Mouse (Mus musculus) embryo, embryonic 10.5 days (tissue): ENCODE results near the gene Zfp1.
"Not testable (repeated sequence)": the region's sequence is repeated elsewhere in the genome, so short reads cannot be mapped to it uniquely, and the experiment has no call there.

Experiments
- DNase-seq: peaks from one replicate; pipeline ENCODE4 v3.0.0-alpha.2; 2015; ENCODE audit warnings: low spot score

Gene Zfp1

DNA sequence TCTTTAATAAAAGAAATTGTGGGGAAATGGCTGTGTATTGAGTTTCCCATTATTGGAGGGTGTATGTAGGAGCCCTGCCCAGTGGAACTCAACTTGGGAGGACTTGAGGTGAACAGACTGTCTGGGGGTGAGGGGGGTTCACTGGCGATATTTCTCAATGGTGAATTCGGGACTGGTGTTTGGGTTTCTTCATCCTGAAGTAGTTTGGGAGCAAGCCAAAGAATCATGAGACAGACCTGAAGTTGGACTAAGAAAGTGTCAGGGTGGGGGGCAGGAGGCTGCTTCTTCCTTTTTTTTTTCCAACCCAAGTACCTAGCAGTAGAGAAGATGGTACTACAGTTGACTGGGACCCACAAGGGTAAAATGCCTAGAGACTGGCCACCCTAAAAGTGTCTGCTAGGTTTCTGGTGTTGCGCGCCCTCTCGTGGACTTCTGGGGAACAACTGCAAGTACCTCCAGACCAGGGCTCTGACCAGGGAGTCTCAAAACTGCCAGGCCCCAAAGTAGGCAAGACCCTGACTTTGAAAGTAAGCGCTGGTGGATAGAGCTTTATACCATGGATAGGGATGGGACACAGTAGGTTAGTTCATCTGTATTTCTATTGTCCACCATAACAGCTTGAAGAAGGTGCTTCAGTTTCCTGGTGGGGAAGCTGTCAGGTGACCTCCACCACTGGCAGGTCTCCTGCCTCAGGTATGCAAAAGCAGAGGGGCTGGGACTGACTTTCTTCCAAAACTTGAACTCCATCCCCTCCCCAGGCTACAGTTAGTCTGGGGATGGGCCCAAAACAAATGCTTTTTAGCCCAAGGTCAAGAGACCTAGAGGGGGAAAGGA, 17.3 kb upstream of the Zfp1 start:
- peak; percentile 84 for DNase-seq

DNA sequence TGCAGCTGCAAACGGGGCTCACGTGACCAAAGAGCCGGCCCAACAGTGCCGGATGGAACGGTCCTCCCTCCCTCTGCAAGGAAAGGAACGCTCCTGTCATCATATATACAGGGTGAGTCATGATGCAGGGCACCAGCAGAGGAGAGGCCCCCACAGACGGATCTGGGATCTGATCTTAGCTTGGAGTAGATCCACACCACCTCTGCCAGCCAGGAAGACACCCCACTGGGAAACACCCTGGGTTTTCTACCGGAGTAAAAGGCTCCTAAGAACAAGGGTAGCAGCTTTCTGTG, 16.7 kb upstream of the Zfp1 start:
- no peak for DNase-seq

DNA sequence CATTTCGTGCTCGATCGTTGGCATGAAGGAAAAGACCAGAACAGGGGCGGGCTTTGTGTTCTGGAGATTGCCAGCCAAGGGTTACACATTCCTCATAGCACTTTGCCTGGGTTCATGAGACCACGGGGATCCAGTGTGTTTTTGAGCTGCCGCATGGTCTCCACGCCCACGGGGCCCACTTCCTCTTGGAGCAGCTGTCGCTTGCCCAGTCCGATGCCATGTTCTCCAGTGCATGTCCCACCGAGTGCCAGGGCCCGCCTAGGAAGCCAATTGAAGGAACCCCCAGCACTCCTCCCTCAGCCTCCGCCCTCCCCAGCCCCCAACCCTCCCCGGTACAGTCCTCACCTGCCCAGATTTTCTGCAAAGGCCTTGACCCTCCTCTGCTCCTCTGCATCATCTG, 16.3 kb upstream of the Zfp1 start:
- no peak for DNase-seq

DNA sequence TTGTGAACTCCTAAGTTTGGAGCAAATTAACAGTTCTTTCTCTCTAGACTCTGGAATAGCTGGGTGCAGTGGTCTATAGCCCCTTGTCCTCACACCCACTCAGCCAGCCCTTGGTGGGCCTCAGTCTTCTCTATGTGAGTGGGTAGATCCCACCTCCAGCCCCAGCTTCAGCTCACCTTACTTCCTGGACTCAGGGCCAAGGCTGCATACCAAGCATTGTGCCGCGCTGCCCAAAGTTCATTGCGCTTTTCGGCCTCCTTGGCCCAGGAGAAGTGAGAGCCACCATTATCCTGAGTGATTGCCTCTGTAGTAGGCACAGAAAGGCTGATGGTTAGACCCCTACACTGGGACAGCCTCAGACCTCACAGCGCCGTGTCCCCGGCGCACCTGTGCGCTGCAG, 15.3 kb upstream of the Zfp1 start:
- no peak for DNase-seq

DNA sequence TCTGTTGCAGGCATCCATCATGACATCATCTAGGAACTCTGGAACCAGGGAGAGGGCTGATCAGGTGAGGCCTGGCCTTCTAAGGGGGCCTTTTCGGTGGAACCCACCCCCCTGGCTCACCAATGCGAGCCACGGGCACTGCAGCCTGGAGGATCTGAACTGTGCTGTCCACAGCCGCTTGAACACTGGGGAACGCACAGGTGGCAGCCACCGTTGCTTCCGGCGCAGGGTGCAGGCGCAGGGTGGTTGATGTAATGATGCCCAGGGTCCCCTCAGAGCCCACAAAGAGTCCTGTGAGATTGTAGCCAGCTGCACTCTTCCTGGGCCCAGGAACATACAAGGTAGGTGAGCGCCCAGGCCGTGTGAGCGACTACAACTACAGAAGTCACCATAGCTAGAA, 14.8 kb upstream of the Zfp1 start:
- DNase-seq = no peak

DNA sequence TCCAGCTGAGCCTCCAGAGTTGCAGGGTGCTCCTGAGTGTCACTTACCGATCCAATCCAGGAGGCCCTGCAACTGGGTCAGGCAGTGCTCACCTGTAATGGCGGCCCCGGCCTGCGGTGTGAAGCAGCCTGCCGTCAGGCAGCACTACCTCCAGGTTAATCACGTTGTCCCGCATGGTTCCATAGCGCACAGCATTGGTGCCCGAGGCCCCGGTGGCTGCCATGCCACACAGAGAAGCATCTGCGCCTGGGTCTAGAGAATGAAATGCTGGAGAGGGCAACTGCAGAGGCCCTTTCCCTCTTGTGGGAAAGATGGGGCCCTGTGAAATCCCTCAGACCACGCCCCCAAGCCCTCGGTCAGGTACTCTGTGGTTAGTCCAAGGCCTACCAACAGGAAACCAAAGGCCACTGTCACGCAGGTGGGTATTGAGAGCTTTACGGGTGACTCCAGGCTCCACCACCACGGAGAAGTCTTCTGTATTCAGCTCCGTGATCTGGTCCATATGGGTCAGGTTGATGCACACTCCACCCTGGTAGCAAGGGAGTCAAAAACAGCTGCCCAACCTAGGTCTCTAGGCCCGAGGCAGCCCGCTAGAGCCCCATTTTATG, 14.2 kb upstream of the Zfp1 start:
- DNase-seq = no peak

DNA sequence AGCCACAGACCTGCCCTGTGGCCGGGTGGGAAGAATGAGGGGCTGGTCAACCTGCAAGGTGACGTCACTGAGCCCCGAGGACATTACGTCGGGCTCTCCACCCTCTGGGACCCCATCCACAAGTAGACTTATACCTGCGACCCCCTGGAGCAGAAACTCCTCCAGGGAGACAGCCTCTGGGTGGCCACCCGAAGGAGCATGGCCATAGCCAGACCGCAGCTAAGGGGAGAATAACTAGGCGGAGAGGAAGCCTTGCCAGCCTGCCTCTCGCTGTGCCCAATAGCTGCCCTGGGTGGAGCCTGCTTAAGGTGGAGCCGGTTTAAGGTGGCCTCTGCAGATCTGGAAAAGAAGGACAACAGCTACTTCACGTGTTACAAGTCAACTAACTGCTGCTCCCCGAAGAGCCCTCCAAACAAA, 13.1 kb upstream of the Zfp1 start, which contains the start of gene Ldhd:
Gene Ldhd, minus strand, starts transcription at position 270 of the 417 bp plus-strand sequence.
- no peak for DNase-seq

DNA sequence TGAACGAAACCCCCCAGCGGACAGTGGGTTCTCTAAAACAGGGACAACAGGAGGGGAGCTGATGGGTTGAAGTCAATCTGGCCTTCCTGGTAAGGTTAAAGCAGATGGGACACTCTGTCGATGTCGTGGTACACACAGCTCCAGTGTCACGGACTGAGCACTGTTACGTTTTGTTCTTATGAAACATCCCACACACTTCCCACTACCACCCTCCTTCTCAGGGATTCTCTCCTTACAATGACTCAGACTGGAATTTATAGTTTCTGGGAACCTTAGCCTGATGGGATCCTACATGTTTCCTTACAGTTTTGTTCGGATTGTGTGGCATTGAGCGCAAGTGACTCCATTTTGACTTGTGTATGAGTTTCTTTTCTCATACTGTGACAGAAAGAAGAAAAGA, 11.6 kb upstream of the Zfp1 start:
- DNase-seq = no peak

DNA sequence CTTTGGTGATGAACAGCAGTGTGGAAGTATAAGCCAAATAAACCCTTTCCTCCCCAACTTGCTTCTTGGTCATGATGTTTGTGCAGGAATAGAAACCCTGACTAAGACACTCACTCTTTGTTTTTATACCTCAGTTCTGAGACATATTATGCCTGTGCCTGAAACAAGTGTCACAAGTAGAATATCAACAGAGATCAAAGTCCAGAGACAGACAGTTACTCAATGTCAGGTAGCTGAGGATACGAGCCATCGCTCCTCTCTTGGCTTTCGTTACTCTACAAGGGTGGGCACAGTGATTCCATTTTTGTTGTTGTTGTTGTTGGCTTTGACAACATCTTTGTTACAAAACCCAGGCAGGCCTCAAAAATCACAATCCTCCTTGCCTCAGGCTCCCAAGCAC, 10.2 kb upstream of the Zfp1 start:
- DNase-seq = no peak

DNA sequence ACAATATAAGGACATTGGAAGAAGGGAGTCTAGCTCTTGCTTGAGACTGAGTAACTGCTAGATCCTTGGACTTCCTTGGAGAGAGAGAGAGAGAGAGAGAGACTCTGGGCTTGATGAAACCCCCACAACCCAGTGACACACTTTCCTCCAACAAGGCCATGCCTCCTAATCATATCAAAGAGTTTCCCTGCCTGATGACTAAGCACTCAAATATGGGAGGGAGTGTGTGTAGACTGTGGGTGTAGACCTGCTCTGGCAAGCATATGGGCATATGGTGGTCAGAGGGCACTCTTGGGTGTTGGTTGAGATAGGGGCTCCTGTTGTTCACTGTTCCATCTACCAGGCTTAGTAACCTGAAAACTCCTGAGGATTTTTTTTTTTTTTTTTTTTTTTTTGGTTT, 5.1 kb upstream of the Zfp1 start:
- DNase-seq = no peak

DNA sequence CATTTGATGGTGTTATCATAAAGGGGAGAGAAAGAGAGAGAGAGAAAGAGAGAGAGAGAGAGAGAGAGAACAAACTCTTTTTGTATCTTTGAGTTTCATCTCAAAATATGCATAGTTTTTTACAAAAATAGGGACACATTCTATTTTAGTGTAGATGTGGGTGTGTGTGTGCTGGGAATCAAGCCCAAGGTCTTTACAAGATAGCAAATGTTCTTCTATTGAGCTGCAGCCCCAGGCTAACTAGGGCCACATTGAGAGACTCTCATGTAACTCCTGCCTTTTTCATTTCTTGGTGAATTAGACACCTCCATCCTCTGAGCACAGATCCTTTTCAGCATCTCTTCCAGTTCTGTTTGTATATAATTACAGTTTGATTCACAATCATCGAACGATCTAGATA, 2.1 kb upstream of the Zfp1 start:
- DNase-seq = no peak

DNA sequence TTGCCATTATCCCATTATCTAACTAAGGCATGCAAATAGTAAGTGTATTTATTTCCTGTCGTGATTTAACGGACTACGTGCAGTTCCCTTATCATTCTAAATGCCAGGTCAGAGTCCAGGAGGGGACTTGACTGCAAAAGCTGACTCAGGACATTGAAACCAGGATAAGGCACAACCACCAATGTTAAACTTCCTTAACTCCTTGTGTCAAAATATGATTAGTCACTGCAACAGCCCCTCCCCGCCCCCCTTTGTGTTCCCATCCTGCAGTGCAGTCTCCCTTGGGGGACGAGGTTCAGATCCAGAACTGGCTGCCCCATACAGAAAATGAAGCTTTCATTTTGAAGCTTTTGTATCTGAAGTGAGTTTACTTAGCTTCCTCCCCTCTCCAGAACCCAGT, 705 bp upstream of the Zfp1 start:
- DNase-seq = no peak

DNA sequence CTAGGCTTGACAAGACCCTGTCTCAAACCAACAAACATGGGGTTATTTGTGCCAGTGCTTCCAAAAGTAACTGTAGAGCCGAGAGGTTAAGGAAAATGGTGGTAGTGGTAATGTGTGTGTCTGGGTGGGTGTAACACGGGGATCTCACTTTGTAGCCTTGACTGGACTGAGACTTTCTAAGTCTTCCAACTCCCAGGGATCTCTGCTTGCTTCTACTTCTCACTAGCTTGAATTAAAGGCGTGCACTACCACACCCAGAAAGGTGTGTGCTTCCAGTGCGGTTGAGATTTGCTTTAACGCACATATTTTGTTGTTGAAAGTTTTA, 300 bp upstream of the Zfp1 start:
- no peak for DNase-seq

DNA sequence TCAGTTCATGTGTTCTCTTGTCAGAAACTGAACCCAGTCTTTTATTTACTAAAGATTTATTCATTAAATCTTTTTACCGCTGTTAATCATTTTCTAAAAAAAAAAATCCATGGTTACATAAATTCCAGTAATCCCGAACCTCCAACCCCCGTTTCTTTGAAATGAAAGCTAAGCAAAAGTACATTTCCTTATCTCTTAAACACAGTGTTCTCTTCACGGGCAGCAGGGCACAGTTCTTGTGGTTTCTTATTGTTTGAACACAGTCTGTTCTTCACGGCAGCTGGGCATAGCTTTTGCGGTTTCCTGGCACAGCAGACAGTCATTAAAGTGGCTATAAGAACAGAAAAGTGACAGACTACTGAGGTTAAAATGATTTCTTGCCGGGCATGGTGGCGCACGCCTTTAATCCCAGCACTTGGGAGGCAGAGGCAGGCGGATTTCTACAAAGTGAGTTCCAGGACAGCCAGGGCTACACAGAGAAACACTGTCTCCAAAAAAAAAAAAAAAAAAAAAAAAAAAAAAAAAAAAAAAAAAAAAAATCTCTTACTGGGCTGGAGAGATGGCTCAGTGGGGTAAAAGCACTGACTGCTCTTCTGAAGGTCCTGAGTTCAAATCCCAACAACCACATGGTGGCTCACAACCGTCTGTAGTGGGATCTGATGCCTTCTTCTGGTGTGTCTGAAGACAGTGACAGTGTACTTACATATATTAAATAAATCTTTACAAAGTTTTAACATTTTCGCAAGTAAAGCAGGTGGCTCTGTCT, 1.3 kb downstream of the Zfp1 start:
- DNase-seq = not testable (repeated sequence)

DNA sequence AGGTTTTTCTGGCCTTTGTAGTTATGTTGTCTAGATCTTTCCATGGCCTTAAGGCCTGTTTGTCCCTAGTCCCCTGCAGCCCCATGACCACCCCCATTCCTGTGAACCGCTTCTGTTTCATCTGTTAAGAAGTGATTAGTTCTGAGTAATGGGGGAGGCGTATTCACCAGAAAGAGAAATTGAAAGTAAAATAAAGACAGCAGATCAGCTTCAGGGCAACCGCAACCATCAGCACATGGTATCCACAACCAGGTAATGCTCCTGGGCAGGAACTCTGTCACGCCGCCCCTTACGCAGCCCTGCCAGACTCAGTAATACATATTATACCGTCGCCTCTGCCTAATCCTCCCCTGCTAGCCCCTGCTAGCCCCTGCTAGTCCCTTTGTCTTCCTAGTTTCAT, 2.5 kb downstream of the Zfp1 start:
- DNase-seq = no peak

DNA sequence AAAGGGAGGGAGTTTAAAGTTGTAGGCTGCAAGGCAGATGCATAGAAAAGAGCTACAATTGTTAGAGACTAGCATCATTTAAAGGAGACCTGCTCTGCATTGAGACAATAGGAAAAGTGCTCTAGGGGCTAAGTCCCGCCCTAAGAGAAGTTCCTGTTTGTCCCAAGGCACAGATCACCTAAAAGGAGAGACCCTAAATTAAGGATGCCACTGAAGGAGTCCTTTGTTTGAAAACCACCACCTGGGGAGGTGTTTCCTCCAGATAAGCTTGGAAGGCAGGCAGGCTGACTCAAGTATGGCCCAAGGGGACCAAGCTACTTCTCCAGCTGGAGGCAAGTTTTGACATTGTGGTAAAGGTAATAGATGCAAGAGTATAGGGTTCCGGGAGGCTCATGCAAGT, 5.6 kb downstream of the Zfp1 start:
- DNase-seq = no peak

DNA sequence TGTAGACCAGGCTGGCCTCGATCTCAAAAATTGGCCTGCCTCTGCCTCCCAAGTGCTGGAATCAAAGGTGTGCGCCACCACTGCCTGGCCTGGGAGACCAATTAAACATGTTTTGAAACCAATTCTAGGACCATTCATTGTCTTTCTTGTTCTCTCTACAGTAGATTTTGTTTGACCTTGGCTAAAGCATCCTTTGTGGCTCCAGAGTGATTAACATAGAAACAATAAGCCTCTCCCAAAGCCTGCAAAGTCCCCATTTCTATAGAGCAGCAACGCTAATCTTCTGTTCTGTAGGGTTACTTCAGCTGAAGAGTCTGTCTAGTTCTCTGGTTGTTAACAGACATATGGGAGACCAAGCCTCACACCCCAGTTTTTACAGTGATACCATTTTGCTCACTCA, 7.5 kb downstream of the Zfp1 start:
- DNase-seq = no peak

DNA sequence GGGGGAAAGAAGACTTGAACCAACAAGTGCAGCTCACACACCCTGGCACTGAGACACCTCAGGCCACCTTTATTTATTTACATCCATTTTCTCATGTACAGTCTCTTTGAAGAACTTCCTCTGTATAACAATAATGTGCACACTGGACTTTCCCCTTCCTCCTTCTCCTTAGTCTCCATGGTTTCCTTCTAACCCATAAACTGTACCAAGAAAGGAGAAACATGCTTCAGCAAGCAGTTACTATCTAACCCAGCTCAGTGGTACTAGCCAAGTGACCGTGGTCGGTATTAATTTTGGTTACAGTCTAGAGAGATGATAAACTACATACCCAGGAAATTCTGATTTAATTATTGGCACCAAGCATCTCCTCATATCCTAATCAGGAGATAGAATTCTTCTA, 10.3 kb downstream of the Zfp1 start:
- no peak for DNase-seq

DNA sequence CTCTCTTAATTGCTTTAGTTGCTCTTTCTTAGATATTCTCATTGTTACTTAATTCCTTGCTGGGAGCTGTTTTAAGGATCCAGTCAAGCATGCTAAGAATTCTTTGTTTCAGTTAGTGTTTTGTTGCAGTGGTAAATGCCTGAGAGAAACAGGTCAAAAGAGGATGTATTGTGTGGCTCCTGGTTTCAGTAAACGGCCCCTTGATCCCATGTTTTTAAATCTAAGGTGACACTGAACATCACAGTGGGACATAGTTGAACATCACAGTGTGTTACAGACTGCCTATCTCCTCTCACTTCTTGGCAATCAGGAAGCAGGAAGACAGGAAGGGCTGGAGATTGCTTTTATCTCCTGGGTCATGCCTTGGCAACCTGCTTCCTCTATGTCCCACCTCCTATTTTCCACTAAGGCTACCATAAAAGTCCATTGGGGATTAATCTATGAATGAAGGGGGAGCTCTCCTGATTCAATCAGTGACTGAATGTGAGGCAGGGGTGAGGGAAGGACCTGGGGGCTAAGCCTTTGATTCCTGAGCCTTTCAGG, 14.2 kb downstream of the Zfp1 start:
- DNase-seq = no peak

DNA sequence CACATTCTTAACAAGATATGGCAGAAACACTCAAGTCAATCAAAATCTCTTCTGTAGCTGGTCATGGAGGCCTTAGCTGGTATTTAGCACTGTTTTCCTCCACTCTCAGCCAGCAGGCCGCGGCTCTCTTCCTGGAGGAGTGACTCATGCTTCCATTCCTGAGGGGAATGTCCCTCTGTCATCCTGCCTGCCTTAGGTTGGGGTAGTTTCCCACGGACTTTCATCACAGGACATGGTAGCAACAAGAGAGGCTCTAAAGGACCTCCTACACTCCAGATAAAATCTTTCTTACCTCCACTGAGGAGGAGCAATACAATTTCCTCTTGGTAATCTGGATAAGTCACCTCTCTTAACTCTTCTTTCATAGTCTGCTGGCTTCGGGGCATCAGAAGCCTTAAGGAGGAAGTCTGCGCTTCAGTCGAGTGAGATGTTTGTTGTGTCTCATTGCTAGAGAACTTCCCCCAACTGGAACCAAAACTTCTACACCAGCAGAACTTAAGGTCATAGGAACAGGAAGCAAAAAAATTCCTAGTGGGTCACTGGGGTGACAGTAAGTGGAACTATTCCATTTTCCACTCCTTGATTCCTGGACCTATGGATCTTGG, 15.7 kb downstream of the Zfp1 start:
- no peak for DNase-seq

DNA sequence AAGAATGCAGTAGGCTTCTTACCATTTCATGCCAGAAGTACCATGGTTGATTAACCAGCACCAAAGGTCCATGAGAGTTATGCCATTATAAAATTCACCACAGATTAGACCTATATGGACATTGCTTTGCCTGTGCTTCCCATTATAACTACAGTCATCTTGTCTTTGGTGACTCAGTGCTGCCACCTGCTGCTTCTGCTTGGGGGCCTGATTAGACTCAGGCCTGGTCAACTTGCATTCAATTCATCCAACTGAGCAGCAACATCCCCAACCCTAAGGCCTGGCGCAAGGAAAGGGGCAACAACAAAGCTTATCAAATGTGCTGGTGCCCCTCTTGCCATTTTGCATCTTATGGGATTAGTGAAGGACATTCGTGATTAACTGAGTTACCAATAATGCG, 19.3 kb downstream of the Zfp1 start:
- DNase-seq = peak; percentile 74

DNA sequence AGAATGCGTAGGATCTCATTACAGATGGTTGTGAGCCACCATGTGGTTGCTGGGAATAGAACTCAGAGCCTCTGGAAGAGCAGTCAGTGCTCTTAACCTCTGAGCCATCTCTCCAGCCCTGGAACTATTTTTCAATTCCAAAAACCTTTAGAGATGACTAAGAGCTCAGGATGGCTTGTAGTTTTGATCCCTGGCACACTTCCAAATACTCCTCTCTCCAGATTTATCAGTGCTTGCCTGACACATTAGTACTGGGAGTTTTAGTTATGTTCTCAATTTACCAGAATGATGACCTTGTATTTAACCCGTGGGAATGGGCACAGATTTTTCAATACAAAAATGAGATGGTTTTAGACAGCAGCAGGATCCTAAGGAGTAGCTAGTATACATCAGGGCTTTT, 23.6 kb downstream of the Zfp1 start:
- no peak for DNase-seq

DNA sequence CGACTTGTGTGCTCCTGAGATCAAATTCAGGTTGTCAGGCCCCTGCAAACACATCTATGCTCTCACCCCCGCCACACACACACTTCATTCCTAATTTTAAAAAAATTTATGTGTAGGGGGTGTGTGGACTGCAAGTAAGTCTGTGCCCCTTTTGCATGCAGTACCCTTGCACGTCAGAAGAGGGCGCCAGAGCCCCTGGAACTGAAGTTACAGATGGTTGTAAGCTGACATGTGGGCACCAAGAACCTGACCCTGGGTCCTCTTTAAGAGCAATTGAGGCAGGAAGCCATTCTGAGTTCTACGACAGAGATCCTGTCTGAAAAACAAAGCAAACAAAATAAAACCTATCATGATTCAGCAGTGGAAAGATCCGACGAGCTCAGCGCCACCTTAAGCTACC, 33.0 kb downstream of the Zfp1 start:
- no peak for DNase-seq
